Mouse (Mus musculus) E14TG2a.4 (cell line): ENCODE results near the gene Rph3a.

ENCODE experiments used
- CTCF ChIP-seq: conservative IDR thresholded peaks from 2 replicates; pipeline ENCODE4 v1.5.1; 2014; ENCODE audit warnings: low read length
- POU5F1 ChIP-seq: IDR thresholded peaks from 2 replicates; pipeline ENCODE4 v1.6.1; 2014; ENCODE audit warnings: low read length, borderline replicate concordance

GRCm38 (mm10) chr5:121009811-121010569 is at the start of gene Rph3a:
- TF ChIP-seq CTCF (no peak), POU5F1 (no peak)
